Mouse (Mus musculus) CH12.LX (cell line): ENCODE results near the gene D230025D16Rik. TPM values are rescaled to one million over a fixed set of nuclear protein-coding genes. Genes with fewer than 3 reads are reported as not detected.

ENCODE experiments used
- DNase-seq: peaks from one replicate; pipeline ENCODE4 v3.0.0-alpha.2; 2013; ENCODE audit errors: extremely low read depth
- H3K27ac ChIP-seq: 2 replicates; pipeline ENCODE4 v1.5.1; 2012; ENCODE audit warnings: low read depth, mild to moderate bottlenecking, control low read depth, moderate library complexity; ENCODE audit not compliant: insufficient read depth
- H3K27me3 ChIP-seq: replicated peaks from 2 replicates; pipeline ENCODE3; 2012; ENCODE audit warnings: inconsistent platforms
- H3K36me3 ChIP-seq, 2 experiments: replicated peaks in 1 of 2; 2 replicates each; pipeline versions ENCODE3 to v1.6.1; 2012; ENCODE audit warnings: inconsistent platforms in 1 of 2, low read length in 1 of 2, mild to moderate bottlenecking in 1 of 2, mixed read lengths in 1 of 2, moderate library complexity in 1 of 2; ENCODE audit not compliant: control insufficient read depth in 1 of 2, insufficient read depth in 1 of 2
- H3K4me1 ChIP-seq, 2 experiments: 2 replicates each; pipeline ENCODE4 v1.6.1; 2012; ENCODE audit warnings: inconsistent platforms in 1 of 2, moderate library complexity in 1 of 2; ENCODE audit not compliant: insufficient read depth in 2 of 2, control insufficient read depth in 1 of 2
- H3K4me2 ChIP-seq: 2 replicates; pipeline ENCODE4 v1.6.1; 2012; ENCODE audit warnings: low read depth, mild to moderate bottlenecking, control low read depth; ENCODE audit not compliant: poor library complexity, insufficient read depth, severe bottlenecking
- H3K4me3 ChIP-seq, 3 experiments: fragments of 150-350 bp in 1 of 3; sonication (generic) in 1 of 3; replicated peaks in 1 of 3; 2 replicates each; pipeline versions ENCODE3 to v1.5.1; 2011 to 2012; ENCODE audit warnings: low read depth in 2 of 3, low read length in 2 of 3, mild to moderate bottlenecking in 2 of 3, moderate library complexity in 2 of 3, control low read depth in 1 of 3, improper control_type of control experiment in 1 of 3, inconsistent platforms in 1 of 3, mixed read lengths in 1 of 3; ENCODE audit not compliant: poor library complexity in 1 of 3
- H3K79me2 ChIP-seq: replicated peaks from 2 replicates; pipeline ENCODE4 v1.6.1; 2012; ENCODE audit warnings: mild to moderate bottlenecking, moderate library complexity; ENCODE audit not compliant: control insufficient read depth, poor library complexity, insufficient read depth, severe bottlenecking; ENCODE audit errors: extremely low read depth
- H3K9ac ChIP-seq: 2 replicates; pipeline ENCODE4 v1.6.1; 2012; ENCODE audit warnings: low read depth, mild to moderate bottlenecking, control low read depth, moderate library complexity; ENCODE audit not compliant: insufficient read depth
- H3K9me3 ChIP-seq: replicated peaks from 2 replicates; pipeline ENCODE3; 2012; ENCODE audit warnings: low read length, inconsistent platforms, mixed read lengths
- CHD2 ChIP-seq: IDR thresholded peaks from 2 replicates; pipeline ENCODE4 v1.6.1; 2011; ENCODE audit warnings: low read length, improper control_type of control experiment
- E2F4 ChIP-seq: IDR thresholded peaks from 2 replicates; pipeline ENCODE4 v1.6.1; 2011; ENCODE audit warnings: low read depth, low read length, improper control_type of control experiment; ENCODE audit not compliant: insufficient replicate concordance
- EP300 ChIP-seq: IDR thresholded peaks from 2 replicates; pipeline ENCODE4 v1.6.1; 2011; ENCODE audit warnings: low read length, improper control_type of control experiment
- GABPA ChIP-seq: IDR thresholded peaks from 2 replicates; pipeline ENCODE4 v1.6.1; 2012; ENCODE audit warnings: low read depth, low read length, improper control_type of control experiment, inconsistent platforms; ENCODE audit not compliant: insufficient replicate concordance
- MAX ChIP-seq: IDR thresholded peaks from 2 replicates; pipeline ENCODE4 v1.6.1; 2011; ENCODE audit warnings: low read length, improper control_type of control experiment
- MAZ ChIP-seq: IDR thresholded peaks from 2 replicates; pipeline ENCODE4 v1.6.1; 2012; ENCODE audit warnings: low read depth, mild to moderate bottlenecking, inconsistent platforms, low read length, improper control_type of control experiment, moderate library complexity
- MEF2A ChIP-seq: IDR thresholded peaks from 2 replicates; pipeline ENCODE4 v1.6.1; 2014; ENCODE audit warnings: low read depth, mild to moderate bottlenecking, inconsistent platforms, low read length, improper control_type of control experiment, borderline replicate concordance
- dilution Hi-C: fragments of 300-500 bp; cut with MboI; formaldehyde crosslinking; loops from 2 replicates; pipeline ENCODE4 v1.14.3; 2020; ENCODE audit warnings: low sequenced_read_pairs; ENCODE audit not compliant: extremely low pct_unique_long_range_greater_than_20kb, extremely low pct_ligation_motif_present
- in situ Hi-C: fragments of 300-500 bp; cut with MboI; formaldehyde crosslinking; loops from 3 replicates; pipeline ENCODE4 v1.14.3; 2019; ENCODE audit warnings: low sequenced_read_pairs, low pct_ligation_motif_present, low pct_unique_long_range_greater_than_20kb, mixed read lengths
- polyA plus RNA-seq: library from polyadenylated mRNA; unstranded; fragments of >175 nt; gene quantifications from 2 replicates; pipeline ENCODE4 v1.2.1, GENCODE M21; 2012; ENCODE audit warnings: low read depth; ENCODE audit not compliant: insufficient read length
- total RNA-seq, 2 experiments: library from RNA; depleted of rRNA; stranded (reverse); fragments of 300-350 nt in 1 of 2; fragments of >200 nt in 1 of 2; gene quantifications; 2 replicates each; pipeline ENCODE4 v1.2.3; 2012 to 2014

D230025D16Rik gene
- total and polyA plus RNA-seq, 3 experiments = 10.7 to 21.5 (median 14.0) TPM

DNA sequence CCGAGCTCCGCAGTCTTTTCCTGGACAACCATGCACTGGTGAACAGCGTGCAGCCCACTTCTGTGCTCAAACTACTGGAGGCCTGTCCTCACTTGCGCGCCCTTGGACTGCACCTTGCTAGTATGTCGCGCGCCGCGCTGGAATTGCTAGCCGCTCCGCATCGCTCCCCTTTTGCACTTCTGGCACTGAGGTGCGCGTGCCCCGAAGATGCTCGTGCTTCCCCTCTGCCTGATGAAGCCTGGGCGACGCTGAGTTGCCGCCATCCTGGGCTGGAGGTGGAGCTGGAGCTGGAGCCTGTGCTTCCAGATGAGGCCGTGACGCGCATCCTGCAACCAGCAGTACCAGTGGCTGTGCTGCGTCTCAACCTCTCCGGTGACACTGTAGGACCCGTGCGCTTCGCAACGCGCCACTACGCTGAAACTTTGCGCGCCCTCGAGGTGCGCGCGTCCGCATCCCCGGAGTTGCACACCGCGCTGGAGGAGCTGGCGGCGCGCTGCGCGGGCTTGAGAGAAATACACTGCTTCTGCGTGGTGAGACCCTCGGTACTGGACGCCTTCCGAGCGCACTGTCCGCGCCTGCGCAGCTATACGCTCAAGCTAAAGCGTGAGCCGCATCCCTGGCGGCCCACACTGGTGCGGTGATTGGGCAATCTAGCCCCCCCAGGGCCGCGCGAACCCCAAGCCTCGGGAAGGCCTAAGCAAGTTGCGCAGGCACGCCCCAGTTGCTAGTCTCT is 43.6 kb downstream of the D230025D16Rik start:
- DNase-seq = no peak
- Histone ChIP-seq H3K4me3 (no peak overlapping the region), H3K27ac (no peak overlapping the region), H3K36me3 (peaks cover 22 to 37% of the 10 kb centered on the region in 2 experiments), H3K79me2 (no peaks in the 10 kb centered on the region), H3K9ac (no peak overlapping the region), H3K27me3 (no peaks in the 10 kb centered on the region), H3K9me3 (peaks cover 19% of the 10 kb centered on the region), H3K4me2 (no peak overlapping the region), H3K4me1 (peaks cover 0 to 16% of the 10 kb centered on the region in 2 experiments; a peak in 2 of 4 replicates)
- TF ChIP-seq CHD2 (no peak), GABPA (no peak), MAX (no peak)
- dilution Hi-C loops = no loop called here
- in situ Hi-C loops = no loop called here

DNA sequence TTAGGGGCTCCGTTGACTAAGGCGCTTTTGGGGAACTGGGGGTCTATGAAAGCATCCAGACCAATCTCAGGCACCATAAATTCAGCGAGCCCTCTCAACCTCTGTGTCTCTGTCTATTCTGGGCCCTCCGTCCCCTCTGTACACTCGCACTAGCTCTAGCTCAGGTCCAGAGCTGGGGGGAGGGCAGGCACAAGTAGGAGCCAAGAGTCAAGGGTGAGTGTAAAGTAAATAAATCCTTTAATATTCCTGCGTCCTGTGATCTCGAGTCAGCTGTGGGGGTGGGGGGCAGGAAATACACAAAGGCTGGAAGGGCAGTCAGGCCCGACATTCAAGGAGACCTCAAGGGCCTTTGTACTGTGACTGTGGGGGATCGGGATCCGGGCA is 44.1 kb downstream of the D230025D16Rik start:
- H3K36me3 ChIP-seq = peaks cover 22 to 37% of the 10 kb centered on the region in 2 experiments
- dilution Hi-C loops (no loop called here), in situ Hi-C loops (no loop called here)
- no peak overlapping the region for H3K9ac ChIP-seq
- H3K4me2 ChIP-seq = no peak overlapping the region
- H3K79me2 ChIP-seq = no peaks in the 10 kb centered on the region
- no peaks in the 10 kb centered on the region for H3K27me3 ChIP-seq
- no peak for DNase-seq
- H3K9me3 ChIP-seq = peaks cover 19% of the 10 kb centered on the region
- H3K4me3 ChIP-seq = no peak overlapping the region
- TF ChIP-seq MAZ (no peak), EP300 (no peak)
- peaks cover 0 to 16% of the 10 kb centered on the region in 2 experiments; a peak in 2 of 4 replicates for H3K4me1 ChIP-seq
- no peak overlapping the region for H3K27ac ChIP-seq

DNA sequence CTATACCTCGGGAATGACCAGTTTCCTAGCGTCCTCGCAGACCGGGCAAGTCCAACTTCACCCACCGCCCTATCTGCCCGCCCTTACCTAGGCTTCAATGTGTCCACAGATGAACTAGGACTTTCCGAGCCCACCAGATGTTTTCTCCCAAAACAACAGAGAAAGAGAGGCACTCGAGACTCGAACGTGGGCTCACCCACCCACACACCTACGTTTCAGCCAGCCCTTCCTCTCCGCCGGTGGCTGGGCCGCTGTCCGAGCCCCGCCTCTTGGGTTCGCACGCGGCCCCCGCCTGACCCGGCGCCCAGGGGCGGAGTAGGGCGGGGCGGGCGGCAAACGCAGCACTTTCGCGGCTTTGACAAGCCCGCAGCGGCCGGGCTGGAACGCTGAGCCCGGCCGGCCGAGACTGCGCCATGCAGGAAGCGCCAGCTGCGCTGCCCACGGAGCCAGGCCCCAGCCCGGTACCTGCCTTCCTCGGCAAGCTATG is 44.6 kb downstream of the D230025D16Rik start, which contains the start of gene Hsf4:
TSS of gene Hsf4 (plus strand) at position 341 of the 487 bp plus-strand sequence.
- TF ChIP-seq MEF2A = no peak
- no peak for TF ChIP-seq E2F4
- dilution Hi-C loops (no loop called here), in situ Hi-C loops (no loop called here)
- H3K27me3 ChIP-seq = no peaks in the 10 kb centered on the region
- peaks cover 19% of the 10 kb centered on the region for H3K9me3 ChIP-seq
- no peak for DNase-seq
- no peak within 1 kb of the TSS for H3K27ac ChIP-seq
- no peaks in the 10 kb centered on the region for H3K79me2 ChIP-seq
- H3K36me3 ChIP-seq = peaks cover 22 to 37% of the 10 kb centered on the region in 2 experiments
- H3K4me1 ChIP-seq = peaks cover 0 to 16% of the 10 kb centered on the region in 2 experiments; a peak in 2 of 4 replicates
- no peak within 1 kb of the TSS for H3K9ac ChIP-seq
- H3K4me2 ChIP-seq = no peak within 1 kb of the TSS
- no peak within 1 kb of the TSS for H3K4me3 ChIP-seq
